Mouse (Mus musculus): ENCODE measurements around the gene R3hdm2. TPM values are rescaled to one million over a fixed set of nuclear protein-coding genes. Genes with fewer than 3 reads are reported as not detected.
A peak's percentile ranks its signal among the peaks of the same experiment; 100 is the strongest.

The R3hdm2 gene
- total and polyA plus RNA-seq, 2 experiments from 2014 or later: 39.3 to 60.6 TPM

DNA sequence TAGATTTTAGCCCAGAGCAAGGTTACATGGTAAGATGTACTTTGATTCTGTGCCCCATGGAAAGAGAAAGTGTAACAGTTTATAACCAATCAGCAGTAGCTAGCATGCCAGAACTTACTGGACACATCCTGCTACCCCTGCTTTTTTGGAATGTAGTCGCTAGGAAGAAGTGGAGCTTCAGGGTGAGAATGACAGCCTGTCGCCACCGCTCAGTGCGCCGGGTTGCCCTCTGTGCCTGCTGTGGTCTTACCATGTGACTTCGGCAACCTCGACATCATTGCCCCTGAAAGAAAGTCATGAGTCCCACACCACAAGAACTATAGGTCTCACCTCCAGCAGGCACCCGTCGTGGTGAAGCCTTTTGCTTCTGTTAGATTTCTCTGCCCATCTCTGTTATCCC lies 92.6 kb downstream of the R3hdm2 start:
- no peaks in the 10 kb centered on the region for H3K27me3 ChIP-seq (ENCODE audit: insufficient read depth, low read length)
- ATAC-seq (no peak), DNase-seq (ENCODE audit: low spot score) (no peak)
- no peak overlapping the region for H3K27ac ChIP-seq
- H3K9ac ChIP-seq (replicated peaks; ENCODE audit: low read length): no peak overlapping the region
- peaks cover 40% of the 10 kb centered on the region; the same call in 1 of the 2 replicates for H3K36me3 ChIP-seq (ENCODE audit: insufficient read depth, low read length)
- H3K9me3 ChIP-seq (ENCODE audit: low read length): no peaks in the 10 kb centered on the region
- no peak for TF ChIP-seq CTCF (IDR thresholded peaks at IDR 0.05; ENCODE audit: low read depth)
- H3K4me3 ChIP-seq (ENCODE audit: low read length): no peak overlapping the region
- H3K4me2 ChIP-seq (ENCODE audit: low read depth, low read length): no peak overlapping the region
- H3K4me1 ChIP-seq (ENCODE audit: insufficient read depth, low read length): no peaks in the 10 kb centered on the region
- WGBS: 88% methylated on average over 9 of the region's 9 CpGs

DNA sequence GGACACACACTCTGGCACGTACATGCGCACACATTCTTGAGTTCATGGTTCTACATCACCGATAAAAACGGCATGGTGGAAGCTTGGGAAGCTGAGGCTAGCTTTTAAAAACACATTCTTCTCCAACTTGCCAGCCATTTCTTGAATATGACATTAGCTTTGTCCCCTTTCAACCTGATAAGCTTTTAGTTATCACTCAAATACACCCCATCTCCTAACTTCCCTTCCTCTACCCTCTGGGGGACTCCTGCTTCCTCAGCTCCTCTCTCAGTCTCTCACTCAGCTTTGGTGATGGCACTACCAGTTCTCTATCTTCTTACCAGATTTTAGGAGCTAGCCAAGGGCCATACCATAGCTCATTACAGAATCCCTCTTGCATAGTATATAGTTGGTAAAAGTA lies 95.0 kb downstream of the R3hdm2 start:
- WGBS: 97% methylated on average over 4 of the region's 4 CpGs

DNA sequence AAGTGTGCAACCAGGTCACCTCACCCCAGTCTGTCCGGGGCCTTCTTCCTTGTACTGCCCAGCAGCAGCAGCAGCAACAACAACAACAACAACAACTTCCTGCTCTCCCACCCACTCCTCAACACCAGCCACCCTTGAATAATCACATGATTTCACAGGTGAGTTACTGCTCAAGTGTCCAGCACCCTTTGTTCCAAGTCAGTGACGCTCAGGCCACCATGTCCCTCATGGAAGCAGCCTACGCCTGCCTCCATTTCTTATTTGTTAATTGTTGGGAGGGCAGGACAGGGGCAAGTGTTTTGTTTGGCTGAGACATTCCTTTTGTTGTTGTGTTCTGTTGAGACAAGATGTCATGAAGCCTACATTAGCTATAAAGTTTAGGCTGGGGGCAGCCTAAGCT lies 96.4 kb downstream of the R3hdm2 start:
- no peak for TF ChIP-seq CTCF (IDR thresholded peaks at IDR 0.05; ENCODE audit: low read depth)
- Histone ChIP-seq H3K27me3 (ENCODE audit: insufficient read depth, low read length) (no peaks in the 10 kb centered on the region), H3K4me1 (ENCODE audit: insufficient read depth, low read length) (no peaks in the 10 kb centered on the region), H3K36me3 (ENCODE audit: insufficient read depth, low read length) (peaks cover 28% of the 10 kb centered on the region; the same call in 1 of the 2 replicates), H3K4me3 (ENCODE audit: low read length) (no peak overlapping the region), H3K27ac (no peak overlapping the region), H3K4me2 (ENCODE audit: low read depth, low read length) (no peak overlapping the region), H3K9me3 (ENCODE audit: low read length) (no peaks in the 10 kb centered on the region), H3K9ac (replicated peaks; ENCODE audit: low read length) (no peak overlapping the region)
- no peak for ATAC-seq
- 90% methylated on average over 3 of the region's 3 CpGs for WGBS
- no peak for DNase-seq (ENCODE audit: low spot score)

More for the DNA sequence above, 95.0 kb downstream of the R3hdm2 start:
- Histone ChIP-seq H3K4me2 (ENCODE audit: low read depth, low read length) (no peak overlapping the region), H3K27me3 (ENCODE audit: insufficient read depth, low read length) (no peaks in the 10 kb centered on the region), H3K27ac (no peak overlapping the region), H3K9ac (replicated peaks; ENCODE audit: low read length) (no peak overlapping the region), H3K9me3 (ENCODE audit: low read length) (no peaks in the 10 kb centered on the region), H3K4me1 (ENCODE audit: insufficient read depth, low read length) (no peaks in the 10 kb centered on the region), H3K36me3 (ENCODE audit: insufficient read depth, low read length) (peaks cover 36% of the 10 kb centered on the region; the same call in 1 of the 2 replicates), H3K4me3 (ENCODE audit: low read length) (no peak overlapping the region)
- TF ChIP-seq CTCF (IDR thresholded peaks at IDR 0.05; ENCODE audit: low read depth): no peak
- ATAC-seq (no peak), DNase-seq (ENCODE audit: low spot score) (no peak)

DNA sequence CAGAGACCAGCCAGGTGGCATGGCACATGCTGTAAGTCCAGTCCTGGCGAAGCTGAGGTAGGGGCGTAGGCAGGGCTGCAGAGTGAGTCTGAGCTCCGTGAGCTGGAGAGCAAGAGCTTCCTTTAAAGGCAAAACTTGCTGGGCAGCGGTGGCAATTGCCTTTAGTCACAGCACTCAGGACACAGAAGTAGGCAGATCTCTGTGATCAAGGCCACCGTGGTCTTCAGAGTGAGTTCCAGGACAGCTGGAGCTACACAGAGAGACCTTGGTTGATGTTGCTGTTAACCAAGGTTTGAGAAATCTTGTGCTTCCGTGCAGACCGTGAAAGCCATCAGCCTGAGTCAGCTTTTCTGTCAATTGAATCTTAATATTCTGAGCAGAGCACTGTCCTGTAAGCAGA lies 97.2 kb downstream of the R3hdm2 start:
- no peak for ATAC-seq
- Histone ChIP-seq H3K4me1 (ENCODE audit: insufficient read depth, low read length) (no peaks in the 10 kb centered on the region), H3K9me3 (ENCODE audit: low read length) (no peaks in the 10 kb centered on the region), H3K27ac (no peak overlapping the region), H3K4me3 (ENCODE audit: low read length) (no peak overlapping the region), H3K9ac (replicated peaks; ENCODE audit: low read length) (no peak overlapping the region), H3K4me2 (ENCODE audit: low read depth, low read length) (no peak overlapping the region), H3K27me3 (ENCODE audit: insufficient read depth, low read length) (no peaks in the 10 kb centered on the region), H3K36me3 (ENCODE audit: insufficient read depth, low read length) (peaks cover 25% of the 10 kb centered on the region; the same call in 1 of the 2 replicates)
- WGBS: 83% methylated on average over 7 of the region's 7 CpGs
- TF ChIP-seq CTCF (IDR thresholded peaks at IDR 0.05; ENCODE audit: low read depth): no peak
- DNase-seq (ENCODE audit: low spot score): no peak

DNA sequence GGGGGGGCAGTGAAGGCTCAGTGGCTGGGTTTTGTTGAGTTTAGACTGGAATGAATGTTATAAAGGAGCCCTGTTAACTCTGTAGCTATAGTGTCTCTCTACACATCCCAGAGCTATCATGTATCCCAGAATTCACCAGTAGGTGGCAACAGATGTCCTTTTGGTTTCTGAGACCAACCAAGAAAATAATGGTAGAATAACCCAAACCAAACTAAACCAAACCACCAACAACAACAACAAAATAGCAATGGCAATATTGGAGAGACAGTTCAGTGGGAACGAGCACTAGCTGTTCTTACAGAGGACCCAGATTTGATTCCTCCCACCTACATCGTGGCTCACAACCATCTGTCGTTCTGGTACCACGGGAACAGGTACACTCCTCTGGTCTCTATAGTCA lies 99.0 kb downstream of the R3hdm2 start:
- Histone ChIP-seq H3K27me3 (ENCODE audit: insufficient read depth, low read length) (no peaks in the 10 kb centered on the region), H3K9ac (replicated peaks; ENCODE audit: low read length) (no peak overlapping the region), H3K9me3 (ENCODE audit: low read length) (no peaks in the 10 kb centered on the region), H3K4me2 (ENCODE audit: low read depth, low read length) (no peak overlapping the region), H3K36me3 (ENCODE audit: insufficient read depth, low read length) (peaks cover 32% of the 10 kb centered on the region; the same call in 1 of the 2 replicates), H3K4me3 (ENCODE audit: low read length) (no peak overlapping the region), H3K4me1 (ENCODE audit: insufficient read depth, low read length) (no peaks in the 10 kb centered on the region), H3K27ac (no peak overlapping the region)
- DNase-seq (ENCODE audit: low spot score): peak; percentile 74
- WGBS: 92% methylated on average over 4 of the region's 4 CpGs
- TF ChIP-seq CTCF (IDR thresholded peaks at IDR 0.05; ENCODE audit: low read depth): peak; percentile 74
- 0 out of 2 replicates have a peak, but pooled peaks have one; percentile 56 for ATAC-seq

DNA sequence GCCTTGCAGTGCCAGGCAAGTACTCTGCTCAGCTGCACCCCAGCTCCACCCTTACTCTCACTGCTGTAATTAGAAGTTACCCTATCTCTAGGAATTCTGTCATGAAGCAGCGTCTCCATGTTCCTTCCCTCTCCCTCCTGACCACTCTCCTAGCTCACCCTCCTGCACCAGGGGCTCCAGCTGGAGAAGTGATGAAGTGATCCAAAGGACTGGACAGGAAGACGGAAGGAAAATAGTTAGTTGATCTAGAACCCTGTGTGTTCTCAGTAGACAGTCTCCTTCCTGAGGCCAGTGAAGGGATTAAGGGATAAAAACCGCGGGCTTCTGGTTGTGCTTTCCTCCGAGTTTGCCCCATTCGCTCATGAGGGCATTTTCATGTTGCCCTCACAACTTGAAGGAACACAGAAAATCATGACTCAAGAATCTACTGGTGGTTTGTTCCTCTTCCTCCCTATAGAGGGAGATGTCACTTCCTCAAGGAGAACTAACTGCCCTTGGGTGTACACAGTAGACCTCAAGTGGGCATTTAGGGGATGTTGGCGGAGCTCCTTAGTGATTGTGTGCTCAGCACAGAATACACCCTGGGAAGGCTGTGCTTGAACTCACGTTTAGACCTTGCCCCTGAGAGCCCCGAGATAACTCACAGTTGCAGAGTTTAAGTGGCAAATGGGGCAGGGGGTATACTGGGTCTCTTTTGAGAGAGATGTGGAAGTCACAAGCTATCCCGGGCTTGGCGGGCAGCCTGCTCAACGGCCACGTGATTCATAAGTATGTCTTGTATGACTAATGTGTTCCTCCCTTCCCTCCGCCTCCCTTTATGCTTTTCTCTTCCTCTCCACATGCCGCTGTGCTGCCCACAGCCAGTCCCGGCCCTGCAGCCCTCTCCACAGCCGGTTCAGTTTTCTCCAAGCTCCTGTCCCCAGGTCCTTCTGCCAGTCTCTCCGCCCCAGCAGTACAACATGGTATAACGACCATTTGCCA lies 101.0 kb downstream of the R3hdm2 start:
- DNase-seq (ENCODE audit: low spot score): no peak
- no peak overlapping the region for H3K4me3 ChIP-seq (ENCODE audit: low read length)
- WGBS: 78% methylated on average over 19 of the region's 19 CpGs
- no peaks in the 10 kb centered on the region for H3K4me1 ChIP-seq (ENCODE audit: insufficient read depth, low read length)
- no peak overlapping the region for H3K4me2 ChIP-seq (ENCODE audit: low read depth, low read length)
- H3K27ac ChIP-seq: no peak overlapping the region
- H3K27me3 ChIP-seq (ENCODE audit: insufficient read depth, low read length): no peaks in the 10 kb centered on the region
- no peak overlapping the region for H3K9ac ChIP-seq (replicated peaks; ENCODE audit: low read length)
- peaks cover 41% of the 10 kb centered on the region for H3K36me3 ChIP-seq (ENCODE audit: insufficient read depth, low read length)
- H3K9me3 ChIP-seq (ENCODE audit: low read length): no peaks in the 10 kb centered on the region
- 0 out of 2 replicates have a peak, but pooled peaks have one; percentile 11 for TF ChIP-seq CTCF (IDR thresholded peaks at IDR 0.05; ENCODE audit: low read depth)
- ATAC-seq: peak; percentile 46; the same call in 1 of the 2 replicates

DNA sequence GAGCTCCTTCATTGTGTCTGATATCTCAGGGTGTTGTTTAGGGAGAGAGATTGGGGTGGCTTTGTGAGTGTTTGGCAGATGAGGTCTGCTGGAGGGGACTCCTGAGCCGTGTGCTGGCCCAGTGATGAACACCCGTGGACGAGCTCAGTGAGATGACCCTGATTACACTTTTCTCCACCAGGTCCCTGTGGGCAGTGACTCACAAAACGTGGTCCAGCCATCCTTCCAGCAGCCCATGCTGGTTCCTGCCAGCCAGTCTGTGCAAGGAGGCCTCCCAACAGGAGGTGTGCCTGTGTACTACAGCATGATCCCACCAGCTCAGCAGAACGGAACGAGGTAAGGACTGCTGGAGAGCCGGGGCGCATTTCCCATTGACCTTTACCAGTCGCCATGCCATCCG lies 105.1 kb downstream of the R3hdm2 start:
- Histone ChIP-seq H3K27me3 (ENCODE audit: insufficient read depth, low read length) (no peaks in the 10 kb centered on the region), H3K27ac (no peak overlapping the region), H3K4me3 (ENCODE audit: low read length) (no peak overlapping the region), H3K4me1 (ENCODE audit: insufficient read depth, low read length) (no peaks in the 10 kb centered on the region), H3K9ac (replicated peaks; ENCODE audit: low read length) (no peak overlapping the region), H3K36me3 (ENCODE audit: insufficient read depth, low read length) (peaks cover 41% of the 10 kb centered on the region), H3K4me2 (ENCODE audit: low read depth, low read length) (no peak overlapping the region), H3K9me3 (ENCODE audit: low read length) (no peaks in the 10 kb centered on the region)
- no peak for TF ChIP-seq CTCF (IDR thresholded peaks at IDR 0.05; ENCODE audit: low read depth)
- WGBS: 82% methylated on average over 10 of the region's 10 CpGs
- DNase-seq (ENCODE audit: low spot score) (no peak), ATAC-seq (no peak)

Data from hindbrain, postnatal 0 days (tissue).